Mouse (Mus musculus) 3134 (cell line): ENCODE measurements around the gene Gm20815.
"Not testable (repeated sequence)": the region's sequence is repeated elsewhere in the genome, so short reads cannot be mapped to it uniquely, and the experiment has no call there.

Source experiments
- DNase-seq: peaks from one replicate; pipeline ENCODE4 v3.0.0-alpha.2; 2011; ENCODE audit warnings: low spot score; ENCODE audit not compliant: insufficient read length; ENCODE audit errors: extremely low read depth

The Gm20815 gene

GRCm38 (mm10) chrY:8835069-8835468 lies at the start of gene Gm20815:
Gene Gm20815, minus strand, starts transcription at chrY:8835169.
- not testable (repeated sequence) for DNase-seq
